Mouse (Mus musculus): ENCODE data around the gene Xylb.
"Not testable (repeated sequence)": the region's sequence is repeated elsewhere in the genome, so short reads cannot be mapped to it uniquely, and the experiment has no call there.

Gene Xylb

DNA sequence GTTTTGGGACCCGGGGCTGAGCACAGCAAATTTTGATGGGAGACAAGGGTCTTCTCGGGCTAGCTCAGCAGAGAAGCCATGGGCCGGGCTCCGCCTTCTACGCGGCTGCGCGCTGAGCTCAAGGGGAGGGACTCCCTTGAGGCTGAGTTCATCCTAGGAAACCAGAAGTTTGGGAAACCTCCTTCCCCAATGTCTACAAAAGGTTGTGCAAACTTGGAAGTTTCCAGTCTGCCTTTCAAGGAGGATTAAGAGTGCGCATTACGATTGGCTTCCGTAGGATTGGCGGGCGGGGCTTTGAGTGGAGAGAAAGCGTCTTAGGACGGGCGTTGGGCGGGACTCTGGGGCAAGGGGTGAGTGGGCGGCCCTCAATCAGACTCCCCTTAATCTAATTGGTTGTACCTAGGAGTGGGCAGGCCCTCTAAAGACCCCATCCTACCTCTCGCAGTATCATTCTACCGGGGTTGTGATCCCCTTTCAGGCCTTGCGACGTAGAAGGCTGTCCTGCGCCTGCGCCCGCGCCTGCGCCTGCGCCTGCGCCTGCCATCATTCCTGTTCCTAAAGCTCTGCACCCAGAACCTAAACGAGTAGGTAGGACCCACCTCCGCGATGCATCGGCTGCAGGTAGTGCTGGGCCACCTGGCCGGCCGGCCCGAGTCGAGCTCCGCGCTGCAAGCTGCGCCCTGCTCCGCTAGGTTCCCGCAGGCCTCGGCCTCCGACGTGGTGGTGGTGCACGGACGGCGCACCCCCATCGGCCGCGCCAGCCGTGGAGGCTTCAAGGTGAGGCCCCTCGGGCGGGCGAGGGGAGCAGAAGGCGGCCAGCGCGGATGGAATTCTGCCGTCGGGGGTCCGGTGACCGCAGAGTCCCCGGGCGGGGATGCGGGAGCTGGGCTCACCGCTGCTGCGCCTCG lies 16.0 kb upstream of the Xylb start, which contains the start of gene Myd88:
Myd88 (minus strand) TSS at position 503 of the 908 bp plus-strand sequence.
- peak; percentile 100 for DNase-seq (ENCODE audit: low read depth, low spot score)

GRCm38 (mm10) chr9:119342728-119343127 lies 14.5 kb upstream of the Xylb start:
- no peak for DNase-seq (ENCODE audit: low read depth, low spot score)

DNA sequence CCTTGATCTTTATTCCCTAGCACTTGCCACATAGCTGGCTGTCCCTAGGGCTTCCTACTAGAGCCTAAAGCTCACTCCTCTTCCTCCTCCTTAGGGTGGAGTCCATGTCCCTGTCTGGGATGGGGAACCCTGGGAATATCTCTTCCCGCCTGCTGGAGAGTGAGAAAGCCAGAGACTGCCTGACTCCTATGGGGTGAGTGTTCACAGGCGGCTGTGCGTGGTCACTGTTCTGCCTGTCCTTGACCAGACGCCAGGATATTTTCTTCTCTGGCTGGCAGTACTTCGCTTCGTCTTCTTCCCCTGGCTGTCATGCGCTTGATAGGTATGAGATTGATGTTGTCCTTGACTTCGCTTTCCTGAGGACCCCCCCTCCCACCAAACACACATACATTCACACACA lies 10.8 kb upstream of the Xylb start:
- DNase-seq (ENCODE audit: low read depth, low spot score): no peak

DNA sequence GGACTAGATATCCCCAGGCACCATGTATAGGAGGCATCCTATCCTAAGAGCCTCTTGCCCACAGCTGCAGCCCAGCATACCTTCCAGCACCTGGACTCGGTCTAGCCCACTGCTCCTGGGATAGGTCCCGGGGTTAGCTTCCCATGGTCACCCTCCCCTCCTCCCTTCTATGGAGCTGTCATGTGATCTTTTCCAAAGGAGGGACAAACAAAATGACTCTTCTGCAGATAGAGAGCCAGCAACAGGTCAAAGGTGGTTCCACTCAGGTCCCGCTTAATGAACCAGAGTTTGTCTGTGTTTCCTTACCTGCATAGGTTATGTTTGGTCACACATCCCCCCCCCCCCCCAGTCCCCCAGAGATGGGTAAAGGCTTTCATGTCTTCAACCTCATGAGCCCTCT lies 6.7 kb upstream of the Xylb start:
- DNase-seq (ENCODE audit: low read depth, low spot score): no peak

- no peak for DNase-seq (ENCODE audit: low read depth, low spot score)
Observed at GRCm38 (mm10) chr9:119350947-119351705, 6.1 kb upstream of the Xylb start.

- peak; percentile 89 for DNase-seq (ENCODE audit: low read depth, low spot score)
Observed at GRCm38 (mm10) chr9:119352060-119352459, 5.1 kb upstream of the Xylb start.

- no peak for DNase-seq (ENCODE audit: low read depth, low spot score)
Observed at GRCm38 (mm10) chr9:119353926-119354325, 3.3 kb upstream of the Xylb start.

DNA sequence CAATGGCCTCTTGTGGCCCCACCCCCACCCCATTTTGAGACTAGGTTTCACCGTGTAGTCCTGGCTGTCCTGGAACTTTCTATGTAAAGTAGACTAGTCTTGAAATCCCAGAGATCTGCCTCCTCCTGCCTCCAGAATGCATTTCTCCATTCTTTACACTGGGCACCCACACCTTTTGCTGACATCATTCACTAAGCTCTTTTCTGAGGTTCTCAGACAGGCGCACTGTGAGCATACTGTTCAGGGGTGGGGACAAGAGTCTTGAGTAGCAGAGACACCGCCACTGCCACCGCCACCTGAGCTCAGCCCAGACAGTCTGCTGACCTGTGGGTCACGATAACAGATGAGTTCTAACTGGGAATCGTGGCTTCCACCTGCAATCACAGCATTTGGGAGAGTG lies 1.2 kb upstream of the Xylb start:
- peak; percentile 43 for DNase-seq (ENCODE audit: low read depth, low spot score)

DNA sequence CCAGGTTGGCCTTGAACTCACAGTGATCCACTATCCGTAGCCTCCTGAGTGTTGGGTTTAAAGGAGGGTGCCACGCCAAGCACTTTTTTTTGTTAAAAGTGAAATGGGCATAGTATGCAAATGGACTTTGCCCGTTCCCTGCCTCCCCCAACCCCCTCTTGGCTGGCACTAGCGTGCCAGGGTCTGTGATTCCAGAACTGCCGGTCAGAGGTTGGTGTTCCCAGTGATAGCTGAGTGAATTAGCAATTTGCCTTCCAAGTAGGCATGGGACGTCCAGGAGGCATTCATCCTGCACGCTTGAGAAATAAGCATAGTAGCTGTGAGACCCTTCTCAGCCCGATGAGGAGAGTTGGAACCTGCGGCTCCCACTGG lies 863 bp downstream of the Xylb start:
- no peak for DNase-seq (ENCODE audit: low read depth, low spot score)

DNA sequence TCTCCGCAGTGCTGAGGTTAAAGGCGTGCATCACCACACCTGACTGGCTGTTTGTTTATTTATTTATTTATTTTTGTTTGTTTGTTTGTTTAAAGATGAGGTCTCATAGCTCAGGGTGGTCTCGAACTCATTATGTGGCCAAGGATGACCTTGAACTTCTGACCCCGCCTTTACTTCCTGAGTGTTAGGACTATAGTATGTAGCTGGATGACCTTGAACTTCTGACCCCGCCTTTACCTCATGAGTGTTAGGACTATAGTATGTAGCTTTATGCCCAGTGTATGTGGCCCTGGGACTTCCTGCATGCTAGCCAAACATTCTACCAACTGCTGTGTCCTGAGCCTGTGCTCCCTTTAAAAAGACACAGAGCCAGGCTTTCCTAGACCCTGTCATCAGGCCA lies 4.2 kb downstream of the Xylb start:
- DNase-seq (ENCODE audit: low read depth, low spot score): peak; percentile 50

DNA sequence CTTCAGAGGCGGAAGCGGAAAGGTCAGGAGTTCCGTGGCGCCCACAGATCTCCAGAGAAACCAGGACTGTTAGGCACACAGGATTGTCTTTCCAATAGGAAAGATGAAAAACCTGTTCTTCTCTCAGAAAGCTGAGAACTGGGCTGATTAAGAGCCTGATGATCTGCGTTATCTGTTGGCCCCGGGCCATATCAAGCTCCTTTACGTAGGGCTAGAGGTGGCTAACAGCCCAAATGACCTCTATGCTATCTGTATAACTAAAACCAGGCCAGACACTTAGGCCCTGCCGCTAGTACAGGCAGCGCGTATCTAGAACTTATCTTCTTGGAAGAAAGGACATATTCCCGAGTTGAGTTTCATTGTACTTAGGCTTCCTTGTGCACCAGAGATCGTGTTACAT lies 6.0 kb downstream of the Xylb start:
- DNase-seq (ENCODE audit: low read depth, low spot score): no peak

- no peak for DNase-seq (ENCODE audit: low read depth, low spot score)
Observed at GRCm38 (mm10) chr9:119365284-119365683, 8.1 kb downstream of the Xylb start, which contains the start of gene Slc22a14. Gene Slc22a14, minus strand, starts transcription at chr9:119365553.

- no peak for DNase-seq (ENCODE audit: low read depth, low spot score)
Observed at GRCm38 (mm10) chr9:119368367-119368766, 11.2 kb downstream of the Xylb start.

GRCm38 (mm10) chr9:119370770-119371169 lies 13.6 kb downstream of the Xylb start:
- not testable (repeated sequence) for DNase-seq (ENCODE audit: low read depth, low spot score)

DNA sequence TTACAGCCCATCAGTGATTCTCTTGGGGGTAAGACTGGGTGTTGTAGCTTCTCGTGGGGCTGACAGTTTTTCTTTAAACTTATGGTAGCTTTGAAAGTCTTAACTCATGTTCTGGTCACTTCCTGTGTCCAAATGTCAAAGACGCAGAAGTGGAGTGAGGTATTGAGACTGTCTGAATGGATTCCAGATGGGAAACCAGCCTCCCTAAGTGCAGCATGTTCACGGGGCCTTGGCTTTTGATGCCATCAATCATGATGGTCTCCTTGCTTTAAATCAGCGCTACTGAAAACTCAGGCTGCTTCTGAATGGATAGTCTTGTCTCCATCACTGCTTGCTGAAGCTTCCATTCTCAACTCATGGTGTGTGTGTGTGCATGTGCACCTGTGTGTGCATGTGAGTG lies 14.1 kb downstream of the Xylb start:
- DNase-seq (ENCODE audit: low read depth, low spot score): no peak

DNA sequence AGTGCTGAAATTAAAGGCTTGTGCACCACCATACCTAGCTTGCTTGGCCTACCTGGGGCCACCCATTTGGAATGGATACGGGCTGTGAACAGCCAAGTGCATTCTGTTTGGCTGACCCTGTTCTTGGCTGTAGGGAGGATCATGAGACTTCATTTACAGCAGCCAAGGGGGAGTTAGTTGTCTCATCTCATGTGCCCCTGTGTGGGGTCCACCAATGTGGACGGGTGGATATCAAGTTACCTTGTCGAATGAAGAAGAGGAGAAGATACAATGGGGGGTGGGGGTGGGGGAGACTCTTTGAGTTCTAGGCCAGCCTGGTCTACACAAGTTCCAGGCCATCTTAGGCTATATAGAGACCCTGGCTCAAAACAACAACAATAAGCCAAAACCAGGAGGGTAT lies 17.8 kb downstream of the Xylb start:
- DNase-seq (ENCODE audit: low read depth, low spot score): no peak

GRCm38 (mm10) chr9:119375556-119375955 lies 18.4 kb downstream of the Xylb start:
- DNase-seq (ENCODE audit: low read depth, low spot score): peak; percentile 54

DNA sequence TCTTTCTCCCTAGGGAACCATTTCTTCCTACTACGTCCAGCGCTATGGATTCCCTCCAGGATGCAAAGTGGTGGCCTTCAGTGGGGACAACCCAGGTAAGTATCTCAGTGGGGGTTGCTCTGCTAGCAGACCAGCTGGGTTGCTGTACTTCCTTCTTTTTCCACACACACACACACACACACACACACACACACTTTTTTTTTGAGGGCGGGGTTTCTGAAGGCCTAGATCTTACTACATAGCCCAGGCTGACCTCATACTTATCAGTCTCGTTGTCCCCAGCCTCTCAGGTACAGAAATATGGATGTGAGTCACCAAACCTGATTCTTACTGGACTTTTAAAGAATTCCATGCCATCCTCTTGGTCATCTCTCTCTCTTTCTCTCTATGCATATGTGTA lies 21.1 kb downstream of the Xylb start:
- DNase-seq (ENCODE audit: low read depth, low spot score): no peak

DNA sequence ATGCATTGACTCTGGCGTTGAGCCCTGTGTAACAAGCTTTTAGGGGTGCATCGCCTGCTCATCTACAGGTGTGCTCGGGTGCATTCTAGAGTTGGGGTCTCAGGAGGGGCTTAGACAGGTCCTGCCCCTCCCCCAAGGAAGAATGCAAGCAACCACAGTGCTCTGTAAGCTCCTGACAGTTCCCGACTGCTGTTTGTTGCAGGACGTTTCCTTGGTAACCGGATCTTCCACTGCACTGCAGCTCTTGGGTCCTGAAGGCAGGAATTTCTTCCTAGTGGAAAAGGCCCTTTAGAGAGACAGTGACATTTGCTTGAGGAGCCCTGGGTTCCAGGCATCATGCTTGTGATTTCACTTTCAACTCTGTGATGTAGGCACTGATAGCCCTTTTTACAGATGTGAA lies 25.4 kb downstream of the Xylb start:
- no peak for DNase-seq (ENCODE audit: low read depth, low spot score)

DNA sequence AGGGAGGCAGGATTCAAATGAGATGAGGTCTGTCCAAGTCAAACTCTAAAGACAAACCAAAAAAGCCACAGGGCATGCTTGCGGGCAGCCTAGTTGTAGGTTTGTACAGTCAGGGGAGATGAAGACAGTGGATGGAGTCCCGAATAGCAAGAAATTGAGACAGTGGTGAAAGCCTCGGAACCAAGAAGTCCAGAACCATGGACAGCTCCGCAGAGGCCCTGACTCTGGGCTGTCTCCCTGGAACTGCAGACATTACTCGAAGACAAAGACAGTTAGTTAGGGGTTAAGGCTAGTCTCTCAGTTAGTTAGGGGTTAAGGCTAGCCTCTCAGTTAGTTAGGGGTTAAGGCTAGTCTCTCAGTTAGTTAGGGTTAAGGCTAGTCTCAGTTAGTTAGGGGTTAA lies 31.8 kb downstream of the Xylb start:
- DNase-seq (ENCODE audit: low read depth, low spot score): peak; percentile 70

- no peak for DNase-seq (ENCODE audit: low read depth, low spot score)
Observed at GRCm38 (mm10) chr9:119390214-119390613, 33.0 kb downstream of the Xylb start.

DNA sequence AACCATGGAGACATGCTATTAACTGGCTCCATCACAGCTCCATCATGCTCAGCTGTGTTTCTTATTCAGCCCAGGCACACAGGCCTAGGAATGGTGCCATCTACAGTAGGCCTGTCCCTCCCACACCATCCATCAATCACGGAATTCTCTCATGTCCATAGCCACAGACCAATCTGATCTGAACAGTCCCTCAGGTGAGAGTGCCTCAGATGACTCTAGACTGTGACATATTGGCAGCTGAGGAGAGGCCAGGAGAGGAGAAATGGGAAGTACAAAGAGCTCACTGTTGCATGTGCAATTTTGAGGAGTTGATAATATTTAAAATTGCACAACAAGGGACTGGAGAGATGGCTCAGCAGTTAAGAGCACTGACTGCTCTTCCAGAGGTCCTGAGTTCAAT lies 37.6 kb downstream of the Xylb start:
- DNase-seq (ENCODE audit: low read depth, low spot score): no peak

DNA sequence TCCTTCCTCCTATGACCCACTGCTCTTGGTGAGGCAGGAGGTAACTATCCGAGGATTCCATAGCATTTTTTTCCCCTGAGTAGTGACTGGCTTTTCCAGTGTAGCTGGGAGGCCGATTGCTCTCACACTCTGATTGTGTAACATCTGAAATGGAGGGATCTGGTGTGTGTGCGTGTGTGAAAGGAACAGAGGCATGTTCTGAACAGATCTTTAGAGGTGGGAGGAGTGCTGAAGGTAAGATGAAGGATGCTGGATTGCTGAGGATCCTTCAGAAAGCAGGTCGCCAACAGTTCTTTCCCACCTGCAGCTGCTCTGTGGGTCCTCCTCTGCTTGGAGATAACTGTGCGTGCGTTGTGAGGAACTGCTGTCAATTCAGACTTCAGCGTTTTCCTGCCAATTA lies 44.2 kb downstream of the Xylb start:
- no peak for DNase-seq (ENCODE audit: low read depth, low spot score)
